Mouse (Mus musculus) left cerebral cortex, adult 6 months (tissue): ENCODE measurements around the gene Spon1. TPM values are rescaled to one million over a fixed set of nuclear protein-coding genes. Genes with fewer than 3 reads are reported as not detected.

Experiments used
- long read RNA-seq, 2 experiments: library from polyadenylated mRNA; unstranded; transcript quantifications; one replicate each; pipeline ENCODE4 v2.0.0; 2019 to 2020
- polyA plus RNA-seq: library from polyadenylated mRNA; unstranded; fragments of <200 nt; fragmentation: Nextera tagmentation; gene quantifications from 2 replicates; pipeline ENCODE4 v1.2.3, GENCODE M21; 2021

The Spon1 gene
- 13.8 and 16.5 TPM in 2 replicates for polyA plus RNA-seq
- long read RNA-seq, experiment 1, full-length matches to known transcripts, result 139 of 199 reads
- long read RNA-seq, experiment 1, partial matches to known transcripts, result 37 of 199 reads
- long read RNA-seq, experiment 1, other reads (novel, unspliced or antisense), result 23 of 199 reads
- long read RNA-seq, experiment 2, full-length matches to known transcripts, result 8 of 38 reads
- long read RNA-seq, experiment 2, partial matches to known transcripts, result 25 of 38 reads
- long read RNA-seq, experiment 2, other reads (novel, unspliced or antisense), result 5 of 38 reads

GRCm38 (mm10) chr7:113765667-113766497, at the start of gene Spon1:
Spon1 (plus strand) TSS chr7:113765998.

